Mouse (Mus musculus): ENCODE measurements around the gene Uts2b.
"Not testable (repeated sequence)": the region's sequence is repeated elsewhere in the genome, so short reads cannot be mapped to it uniquely, and the experiment has no call there.

Uts2b gene

DNA sequence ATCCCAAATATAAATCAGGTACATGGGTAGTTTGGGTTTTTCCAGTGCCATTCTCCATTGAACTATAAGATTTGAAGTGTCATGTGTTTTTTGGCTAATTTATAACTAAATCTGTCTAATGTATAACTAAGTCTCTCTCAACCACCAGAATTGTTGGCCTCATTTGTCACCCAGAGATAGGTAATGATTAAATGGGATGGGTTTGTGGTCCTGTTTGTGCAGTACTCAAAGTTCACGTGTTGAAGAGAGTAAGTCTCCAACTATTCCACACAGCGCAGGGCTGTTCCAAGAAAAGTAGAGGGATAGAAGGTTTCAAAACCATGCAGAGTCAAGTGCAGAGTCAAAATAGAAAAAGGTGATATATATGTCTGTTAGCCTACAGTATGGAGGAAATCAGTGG is 5.3 kb upstream of the Uts2b start:
- CTCF ChIA-PET, result no interaction called here

DNA sequence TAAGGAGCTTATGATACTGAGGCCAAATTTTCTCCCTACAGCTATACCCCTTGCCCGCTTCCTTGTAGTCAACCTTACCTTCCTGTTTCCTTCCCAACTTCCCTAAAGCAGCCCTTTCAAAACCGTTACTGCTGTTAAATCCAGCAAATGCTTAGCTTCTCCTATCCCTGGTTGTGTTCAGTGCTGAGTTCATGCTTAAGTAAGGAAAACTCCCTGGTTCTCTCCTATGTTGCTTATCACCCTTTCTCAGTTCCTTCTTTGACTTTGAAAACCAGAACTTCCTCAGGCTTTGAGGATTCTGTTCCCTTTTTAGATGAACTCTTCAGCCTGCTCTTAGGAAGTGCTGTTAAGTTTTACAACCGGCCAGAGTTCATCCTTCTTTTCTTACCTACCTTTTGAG is 4.1 kb upstream of the Uts2b start:
- CTCF ChIA-PET, result no interaction called here

GRCm38 (mm10) chr16:27370700-27371099 is 661 bp upstream of the Uts2b start:
- CTCF ChIA-PET, result no interaction called here

DNA sequence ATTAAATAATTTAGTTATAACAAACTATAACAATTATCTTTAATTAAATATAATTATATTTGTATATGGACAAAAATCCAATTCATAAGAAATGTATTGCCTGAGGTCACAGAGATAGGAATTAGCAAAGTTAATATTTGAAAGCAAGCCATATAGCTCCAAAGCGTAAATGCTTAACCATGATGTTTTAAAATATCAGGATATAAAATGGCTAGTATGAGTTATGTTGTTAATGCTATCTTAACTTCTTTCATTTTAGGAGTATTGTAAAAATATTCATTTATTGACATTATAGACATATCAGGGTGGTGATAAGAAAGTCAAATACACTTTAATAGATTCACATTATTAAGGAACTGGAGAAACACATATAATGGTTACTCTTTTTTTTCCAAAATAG is 10.0 kb downstream of the Uts2b start:
- CTCF ChIA-PET, result no interaction called here

- CTCF ChIA-PET, result no interaction called here
Measured at GRCm38 (mm10) chr16:27354464-27354863, 15.6 kb downstream of the Uts2b start.

- CTCF ChIA-PET, result no interaction called here
Measured at GRCm38 (mm10) chr16:27349878-27350532, 20.0 kb downstream of the Uts2b start.

DNA sequence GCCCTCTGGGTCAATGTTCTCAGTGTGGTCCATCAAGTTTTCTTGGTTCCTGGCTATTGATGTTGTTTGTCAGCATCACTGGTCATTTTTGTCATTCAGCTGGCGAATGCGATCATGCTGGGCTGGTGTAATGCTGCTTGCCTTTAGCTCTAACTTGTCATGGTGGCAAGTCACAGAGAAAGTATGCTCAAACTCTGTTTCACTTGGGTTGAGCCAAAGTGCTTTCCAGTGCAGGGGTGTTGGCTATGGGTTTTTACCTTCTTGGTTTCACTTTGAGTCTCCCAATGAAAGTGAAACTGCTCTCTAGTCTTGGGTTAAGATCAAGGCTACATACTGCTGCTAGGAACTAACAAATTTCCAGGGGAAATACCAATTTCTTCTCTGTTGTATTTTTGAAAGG is 20.8 kb downstream of the Uts2b start:
- CTCF ChIA-PET, result no interaction called here

DNA sequence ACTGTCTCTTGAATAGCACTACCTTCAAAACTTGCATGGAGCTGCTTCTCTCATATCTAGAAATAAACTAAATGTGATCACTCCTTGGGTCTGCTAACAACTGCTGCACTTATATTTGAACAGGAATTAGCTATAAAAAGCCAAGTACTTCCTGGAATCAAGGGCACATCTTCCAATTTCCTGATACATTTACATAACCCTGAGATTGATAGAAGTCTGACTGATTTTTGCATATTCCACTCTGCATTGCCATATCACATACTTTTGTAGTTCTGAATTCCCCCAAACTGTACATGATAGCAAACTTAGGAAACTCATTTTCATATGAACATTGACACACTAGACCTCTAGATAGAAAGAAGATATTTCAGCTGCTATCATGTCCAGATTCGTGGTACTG is 21.7 kb downstream of the Uts2b start:
- CTCF ChIA-PET, result no interaction called here

DNA sequence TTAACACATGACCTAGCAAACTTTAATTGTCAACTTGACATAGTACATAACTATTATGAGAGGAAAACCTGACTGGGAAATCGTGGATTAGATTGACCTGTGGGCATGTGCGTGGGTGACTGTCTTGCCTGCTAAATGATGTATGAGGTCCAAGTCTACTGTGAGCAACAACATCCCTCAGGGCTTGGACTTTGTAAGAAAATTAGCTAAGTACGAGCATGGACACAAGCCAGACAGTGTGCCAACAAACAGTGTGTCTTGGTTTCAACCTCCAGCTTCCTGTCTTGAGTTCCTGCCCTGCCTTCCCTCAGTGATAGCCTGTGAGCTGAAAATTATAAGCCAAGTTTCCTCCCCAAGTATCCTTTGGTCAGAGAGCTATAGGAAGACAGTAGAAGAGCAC is 22.5 kb downstream of the Uts2b start:
- CTCF ChIA-PET, result no interaction called here

DNA sequence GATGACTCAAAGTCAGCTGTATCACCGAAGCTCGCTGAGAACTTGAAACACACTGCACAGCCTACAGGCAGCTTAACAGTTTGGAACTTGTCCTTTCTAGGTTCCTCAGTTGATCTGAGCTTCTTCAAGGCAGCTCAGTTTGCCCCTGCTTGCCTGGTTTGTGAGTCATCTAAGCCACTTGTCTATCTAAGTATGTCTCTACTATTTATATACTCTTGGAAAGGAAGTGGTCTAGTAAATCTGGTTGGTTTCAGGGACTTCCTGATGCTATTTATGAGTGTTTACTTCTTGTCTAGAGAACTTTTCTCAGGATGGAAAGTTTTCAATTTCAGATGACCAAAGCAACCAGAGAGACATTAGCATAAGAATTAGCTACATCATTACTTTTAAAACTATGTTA is 43.6 kb downstream of the Uts2b start:
- CTCF ChIA-PET, result no interaction called here

DNA sequence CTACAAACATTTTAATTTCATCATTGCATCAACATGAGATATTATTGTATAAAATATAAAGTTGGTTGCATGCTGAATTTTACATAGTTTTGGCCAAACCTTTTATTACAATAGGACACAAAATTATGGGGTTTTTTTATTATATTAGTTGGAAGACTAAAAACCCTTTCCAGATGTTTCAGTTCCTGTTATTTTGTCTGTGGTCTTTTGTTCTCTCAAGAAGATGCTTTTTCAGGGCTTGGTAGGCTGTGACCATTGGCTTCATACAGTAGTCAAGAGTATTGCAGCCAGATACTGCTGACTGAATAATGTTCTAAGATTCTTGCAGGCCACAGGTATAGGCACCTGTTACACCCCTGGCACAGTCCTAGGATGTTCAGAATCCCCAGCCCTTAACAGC is 48.0 kb downstream of the Uts2b start:
- CTCF ChIA-PET, result no interaction called here

GRCm38 (mm10) chr16:27319099-27319498 is 50.9 kb downstream of the Uts2b start:
- CTCF ChIA-PET, result no interaction called here

DNA sequence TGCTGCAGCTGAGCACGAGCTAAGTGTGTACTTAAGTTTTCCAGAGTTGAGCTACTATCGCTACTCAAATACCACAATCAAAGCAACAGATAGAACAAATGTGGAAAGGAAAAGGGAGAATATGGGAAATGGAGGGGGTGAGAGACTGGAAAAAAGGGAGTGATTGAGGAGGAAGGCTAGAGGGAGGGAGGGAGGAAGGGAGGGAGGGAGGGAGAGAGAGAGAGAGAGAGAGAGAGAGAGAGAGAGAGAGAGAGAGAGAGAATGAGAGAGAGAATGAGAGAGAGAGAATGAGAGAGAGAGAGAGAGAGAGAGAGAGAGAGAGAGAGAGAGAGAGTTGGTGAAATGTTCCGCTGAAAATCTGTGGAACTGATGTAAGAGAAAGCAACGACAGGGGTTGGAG is 62.9 kb downstream of the Uts2b start, which contains the start of gene Ostn:
TSS of gene Ostn (plus strand) at position 301 of the 400 bp plus-strand sequence.
- CTCF ChIA-PET, result not testable (repeated sequence)
